Mouse (Mus musculus) midbrain, embryonic 14.5 days (tissue): ENCODE measurements around the gene Agxt2. TPM values are rescaled to one million over a fixed set of nuclear protein-coding genes. Genes with fewer than 3 reads are reported as not detected.

Experiments
- ATAC-seq: fragments of 200-750 bp; cut with Nextera tagmentation; 2 replicates; pipeline ENCODE4 v1.8.0; 2017; ENCODE audit warnings: moderate number of reproducible peaks, moderate library complexity; ENCODE audit not compliant: low FRiP score, low TSS enrichment
- DNase-seq: peaks from one replicate; pipeline ENCODE4 v3.0.0-alpha.2; 2015
- H3K27ac ChIP-seq: fragments of 300-500 bp; sonication (generic); replicated peaks from 2 replicates; pipeline ENCODE4 v1.5.1; 2014; ENCODE audit warnings: mild to moderate bottlenecking, low read depth, low read length, moderate library complexity
- H3K27me3 ChIP-seq: fragments of 300-500 bp; sonication (generic); 2 replicates; pipeline ENCODE4 v1.6.1; 2014; ENCODE audit warnings: low read length, control low read depth, mixed read lengths; ENCODE audit not compliant: control insufficient read depth, insufficient read depth
- H3K36me3 ChIP-seq: fragments of 300-500 bp; sonication (generic); 2 replicates; pipeline ENCODE4 v1.6.1; 2014; ENCODE audit warnings: low read length, control low read depth; ENCODE audit not compliant: control insufficient read depth, insufficient read depth
- H3K4me1 ChIP-seq: fragments of 300-500 bp; sonication (generic); 2 replicates; pipeline ENCODE4 v1.6.1; 2014; ENCODE audit warnings: mild to moderate bottlenecking, antibody characterized with exemption, low read length, control low read depth; ENCODE audit not compliant: control insufficient read depth, insufficient read depth
- H3K4me2 ChIP-seq: fragments of 300-500 bp; sonication (generic); 2 replicates; pipeline ENCODE4 v1.6.1; 2014; ENCODE audit warnings: mild to moderate bottlenecking, low read length, moderate library complexity
- H3K4me3 ChIP-seq: fragments of 300-500 bp; sonication (generic); replicated peaks from 2 replicates; pipeline ENCODE4 v1.5.1; 2014; ENCODE audit warnings: low read depth, low read length
- H3K9ac ChIP-seq: fragments of 300-500 bp; sonication (generic); replicated peaks from 2 replicates; pipeline ENCODE4 v1.6.1; 2014; ENCODE audit warnings: mild to moderate bottlenecking, low read length, moderate library complexity
- H3K9me3 ChIP-seq: fragments of 300-500 bp; sonication (generic); 2 replicates; pipeline ENCODE4 v1.6.1; 2016; ENCODE audit warnings: low read length, control low read depth, mixed read lengths; ENCODE audit not compliant: control insufficient read depth
- WGBS: fragments of 180-500 bp; shearing (Covaris S2); extraction: QIAGEN DNeasy Blood & Tissue Kit; methylation state at CpG from one replicate; pipeline ENCODE4 v1.1.7; 2014; 5-methylcytosine and 5-hydroxymethylcytosine counted together
- polyA plus RNA-seq: library from polyadenylated mRNA; unstranded; fragments of >200 nt; fragmentation: Nextera tagmentation; extraction: Ambion mirVana; gene quantifications from 2 replicates; pipeline ENCODE4 v1.2.1, GENCODE M21; 2014

Agxt2 gene
- polyA plus RNA-seq: not detected in 2 replicates

GRCm38 (mm10) chr15:10358039-10358948, at the start of gene Agxt2:
Gene Agxt2 (plus strand): TSS chr15:10358532.
- Histone ChIP-seq H3K36me3 (no peaks in the 10 kb centered on the region), H3K4me3 (no peak within 1 kb of the TSS), H3K9ac (no peak within 1 kb of the TSS), H3K27me3 (no peaks in the 10 kb centered on the region), H3K4me1 (no peaks in the 10 kb centered on the region), H3K27ac (no peak within 1 kb of the TSS), H3K9me3 (no peaks in the 10 kb centered on the region), H3K4me2 (no peak within 1 kb of the TSS)
- WGBS: 82% methylated on average over 9 of the region's 9 CpGs
- ATAC-seq (no peak), DNase-seq (no peak)

GRCm38 (mm10) chr15:10311826-10312225, 46.5 kb upstream of the Agxt2 start:
- H3K4me1 ChIP-seq: no peaks in the 10 kb centered on the region
- ATAC-seq (no peak), DNase-seq (no peak)
- H3K9ac ChIP-seq: no peak overlapping the region
- H3K9me3 ChIP-seq: no peaks in the 10 kb centered on the region
- H3K36me3 ChIP-seq: no peaks in the 10 kb centered on the region
- no peak overlapping the region for H3K4me2 ChIP-seq
- WGBS: 90% methylated on average over 5 of the region's 5 CpGs
- H3K27me3 ChIP-seq: no peaks in the 10 kb centered on the region
- no peak overlapping the region for H3K27ac ChIP-seq
- no peak overlapping the region for H3K4me3 ChIP-seq

GRCm38 (mm10) chr15:10313522-10314455, 44.5 kb upstream of the Agxt2 start:
- peak; percentile 62; the same call in 1 of the 2 replicates for ATAC-seq
- WGBS: 51% methylated on average over 7 of the region's 7 CpGs
- peak; percentile 84 for DNase-seq

GRCm38 (mm10) chr15:10325080-10325479, 33.3 kb upstream of the Agxt2 start, which contains the start of gene Gm21973:
Gene Gm21973 (plus strand): TSS chr15:10325380.
- ATAC-seq (no peak), DNase-seq (no peak)
- WGBS: 89% methylated on average over 2 of the region's 2 CpGs
- H3K36me3 ChIP-seq: no peaks in the 10 kb centered on the region
- no peaks in the 10 kb centered on the region for H3K27me3 ChIP-seq
- no peaks in the 10 kb centered on the region for H3K9me3 ChIP-seq
- H3K4me1 ChIP-seq: no peaks in the 10 kb centered on the region
- no peak within 1 kb of the TSS for H3K9ac ChIP-seq
- no peak within 1 kb of the TSS for H3K4me3 ChIP-seq
- H3K27ac ChIP-seq: no peak within 1 kb of the TSS
- no peak within 1 kb of the TSS for H3K4me2 ChIP-seq

More at GRCm38 (mm10) chr15:10313522-10314455, 44.5 kb upstream of the Agxt2 start:
- Histone ChIP-seq H3K4me2 (no peak overlapping the region), H3K4me3 (no peak overlapping the region), H3K9me3 (no peaks in the 10 kb centered on the region), H3K4me1 (no peaks in the 10 kb centered on the region), H3K9ac (no peak overlapping the region), H3K27me3 (no peaks in the 10 kb centered on the region), H3K36me3 (no peaks in the 10 kb centered on the region), H3K27ac (no peak overlapping the region)

- Histone ChIP-seq H3K4me2 (no peak overlapping the region), H3K36me3 (no peaks in the 10 kb centered on the region), H3K27ac (no peak overlapping the region), H3K4me1 (no peaks in the 10 kb centered on the region), H3K9ac (no peak overlapping the region), H3K9me3 (no peaks in the 10 kb centered on the region), H3K27me3 (no peaks in the 10 kb centered on the region), H3K4me3 (no peak overlapping the region)
- WGBS: 86% methylated on average over 3 of the region's 3 CpGs
- no peak for DNase-seq
- no peak for ATAC-seq
Measured at GRCm38 (mm10) chr15:10330626-10331025, 27.7 kb upstream of the Agxt2 start.

- no peak overlapping the region for H3K27ac ChIP-seq
- H3K27me3 ChIP-seq: no peaks in the 10 kb centered on the region
- no peak overlapping the region for H3K4me3 ChIP-seq
- no peaks in the 10 kb centered on the region for H3K36me3 ChIP-seq
- H3K9ac ChIP-seq: no peak overlapping the region
- no peaks in the 10 kb centered on the region for H3K4me1 ChIP-seq
- no peaks in the 10 kb centered on the region for H3K9me3 ChIP-seq
- ATAC-seq (no peak), DNase-seq (no peak)
- no peak overlapping the region for H3K4me2 ChIP-seq
- 100% methylated on average over 1 of the region's 1 CpGs for WGBS
Measured at GRCm38 (mm10) chr15:10332566-10332965, 25.8 kb upstream of the Agxt2 start.

- no peaks in the 10 kb centered on the region for H3K36me3 ChIP-seq
- H3K4me3 ChIP-seq: no peak overlapping the region
- H3K27ac ChIP-seq: no peak overlapping the region
- no peak overlapping the region for H3K4me2 ChIP-seq
- H3K9me3 ChIP-seq: no peaks in the 10 kb centered on the region
- no peaks in the 10 kb centered on the region for H3K4me1 ChIP-seq
- DNase-seq (no peak), ATAC-seq (no peak)
- no peaks in the 10 kb centered on the region for H3K27me3 ChIP-seq
- H3K9ac ChIP-seq: no peak overlapping the region
- 78% methylated on average over 3 of the region's 3 CpGs for WGBS
Measured at GRCm38 (mm10) chr15:10338606-10339005, 19.7 kb upstream of the Agxt2 start.

- 97% methylated on average over 6 of the region's 6 CpGs for WGBS
- H3K4me3 ChIP-seq: no peak overlapping the region
- H3K27ac ChIP-seq: no peak overlapping the region
- no peaks in the 10 kb centered on the region for H3K9me3 ChIP-seq
- no peaks in the 10 kb centered on the region for H3K36me3 ChIP-seq
- ATAC-seq: no peak
- no peak overlapping the region for H3K4me2 ChIP-seq
- no peaks in the 10 kb centered on the region for H3K4me1 ChIP-seq
- no peak for DNase-seq
- no peak overlapping the region for H3K9ac ChIP-seq
- no peaks in the 10 kb centered on the region for H3K27me3 ChIP-seq
Measured at GRCm38 (mm10) chr15:10347044-10347443, 11.3 kb upstream of the Agxt2 start.
